Mouse (Mus musculus) lung, embryonic 14.5 days (tissue): ENCODE data around the gene Sdccag8. TPM values are rescaled to one million over a fixed set of nuclear protein-coding genes. Genes with fewer than 3 reads are reported as not detected.

ENCODE experiments used
- ATAC-seq: fragments of 200-750 bp; cut with Nextera tagmentation; 2 replicates; pipeline ENCODE4 v1.8.0; 2017; ENCODE audit warnings: mild to moderate bottlenecking, moderate TSS enrichment, moderate library complexity; ENCODE audit not compliant: insufficient read depth
- DNase-seq: peaks from one replicate; pipeline ENCODE4 v3.0.0-alpha.2; 2015
- H3K27ac ChIP-seq: fragments of 300-500 bp; sonication (generic); 2 replicates; pipeline ENCODE4 v1.5.1; 2014; ENCODE audit warnings: low read depth, mild to moderate bottlenecking, moderate library complexity
- H3K27me3 ChIP-seq: fragments of 300-500 bp; sonication (generic); 2 replicates; pipeline ENCODE4 v1.6.1; 2014; ENCODE audit warnings: low read length, control low read depth; ENCODE audit not compliant: insufficient read depth
- H3K36me3 ChIP-seq: fragments of 300-500 bp; sonication (generic); 2 replicates; pipeline ENCODE4 v1.6.1; 2014; ENCODE audit warnings: control low read depth; ENCODE audit not compliant: insufficient read depth
- H3K4me1 ChIP-seq: fragments of 300-500 bp; sonication (generic); 2 replicates; pipeline ENCODE4 v1.6.1; 2014; ENCODE audit warnings: antibody characterized with exemption, control low read depth; ENCODE audit not compliant: insufficient read depth
- H3K4me2 ChIP-seq: fragments of 300-500 bp; sonication (generic); 2 replicates; pipeline ENCODE4 v1.6.1; 2014; ENCODE audit warnings: mild to moderate bottlenecking
- H3K4me3 ChIP-seq: fragments of 300-500 bp; sonication (generic); 2 replicates; pipeline ENCODE4 v1.5.1; 2014; ENCODE audit warnings: low read depth, low read length
- H3K9ac ChIP-seq: fragments of 300-500 bp; sonication (generic); 2 replicates; pipeline ENCODE4 v1.6.1; 2014
- H3K9me3 ChIP-seq: fragments of 300-500 bp; sonication (generic); 2 replicates; pipeline ENCODE4 v1.6.1; 2016; ENCODE audit warnings: low read depth, low read length, control low read depth
- CTCF ChIP-seq: IDR thresholded peaks from 2 replicates; pipeline ENCODE4 v1.5.1; 2016; ENCODE audit warnings: antibody characterized with exemption, low read depth
- WGBS: fragments of 180-500 bp; shearing (Covaris S2); extraction: QIAGEN DNeasy Blood & Tissue Kit; methylation state at CpG from one replicate; pipeline ENCODE4 v1.1.7; 2014; 5-methylcytosine and 5-hydroxymethylcytosine counted together
- polyA plus RNA-seq: library from polyadenylated mRNA; unstranded; fragments of >200 nt; fragmentation: Nextera tagmentation; extraction: Ambion mirVana; gene quantifications from 2 replicates; pipeline ENCODE4 v1.2.1, GENCODE M21; 2014

Gene Sdccag8
- polyA plus RNA-seq, 1 experiment from 2014 or later = 14.4 TPM

DNA sequence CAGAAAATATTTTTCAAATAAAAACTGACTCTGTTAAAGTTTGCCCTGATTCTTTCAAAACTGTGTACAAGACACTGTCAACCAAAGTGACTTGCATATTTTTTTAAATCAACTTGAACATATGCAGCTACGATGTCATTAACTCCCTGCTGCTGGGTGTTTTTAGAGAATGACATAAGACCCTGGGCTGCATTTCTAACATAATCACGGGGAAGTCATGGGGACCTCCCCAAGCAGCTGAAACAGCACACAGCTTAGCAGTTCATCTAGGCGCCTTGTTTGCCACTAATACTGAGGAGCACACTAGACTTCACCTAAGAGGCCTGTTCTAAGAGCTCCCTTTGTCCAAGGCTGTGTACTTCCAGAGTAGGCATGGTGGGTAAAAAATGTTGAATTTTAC is 201.5 kb downstream of the Sdccag8 start:
- H3K4me1 ChIP-seq = peaks cover 13% of the 10 kb centered on the region
- no peak overlapping the region for H3K27ac ChIP-seq
- no peak overlapping the region for H3K9ac ChIP-seq
- ATAC-seq (no peak), DNase-seq (no peak)
- H3K27me3 ChIP-seq = no peaks in the 10 kb centered on the region
- no peak overlapping the region for H3K4me3 ChIP-seq
- 0 out of 2 replicates have a peak, but pooled peaks cover 3% of the 10 kb centered on the region for H3K36me3 ChIP-seq
- no peaks in the 10 kb centered on the region for H3K9me3 ChIP-seq
- no peak for TF ChIP-seq CTCF
- H3K4me2 ChIP-seq = no peak overlapping the region
- whole genome bisulfite sequencing = 45% methylated on average over 3 of the region's 3 CpGs

DNA sequence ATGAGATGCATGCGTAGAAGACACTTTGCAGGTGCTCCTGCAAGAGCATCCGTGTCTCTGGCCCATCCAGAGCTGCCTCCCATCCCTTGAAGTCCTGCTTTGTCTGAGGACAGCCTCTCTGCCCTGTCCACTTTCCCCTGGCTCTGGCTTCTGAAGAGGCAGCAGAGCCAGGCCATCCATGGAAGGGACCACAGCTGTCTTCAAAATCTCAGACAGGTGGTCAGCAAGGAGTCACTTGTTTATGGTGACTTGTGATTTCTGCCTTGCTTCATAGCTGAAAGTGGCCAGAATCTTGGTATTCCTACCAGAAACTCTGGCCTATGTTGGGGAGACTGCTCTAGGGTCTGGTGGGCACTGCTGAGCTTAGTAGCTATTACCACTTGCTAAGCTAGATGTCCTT is 202.3 kb downstream of the Sdccag8 start:
- no peak overlapping the region for H3K4me2 ChIP-seq
- no peak overlapping the region for H3K4me3 ChIP-seq
- DNase-seq (no peak), ATAC-seq (no peak)
- H3K9ac ChIP-seq = no peak overlapping the region
- no peaks in the 10 kb centered on the region for H3K27me3 ChIP-seq
- H3K4me1 ChIP-seq = peaks cover 13% of the 10 kb centered on the region
- no peaks in the 10 kb centered on the region for H3K9me3 ChIP-seq
- H3K36me3 ChIP-seq = 0 out of 2 replicates have a peak, but pooled peaks cover 3% of the 10 kb centered on the region
- TF ChIP-seq CTCF = no peak
- 72% methylated on average over 2 of the region's 2 CpGs for WGBS
- no peak overlapping the region for H3K27ac ChIP-seq

DNA sequence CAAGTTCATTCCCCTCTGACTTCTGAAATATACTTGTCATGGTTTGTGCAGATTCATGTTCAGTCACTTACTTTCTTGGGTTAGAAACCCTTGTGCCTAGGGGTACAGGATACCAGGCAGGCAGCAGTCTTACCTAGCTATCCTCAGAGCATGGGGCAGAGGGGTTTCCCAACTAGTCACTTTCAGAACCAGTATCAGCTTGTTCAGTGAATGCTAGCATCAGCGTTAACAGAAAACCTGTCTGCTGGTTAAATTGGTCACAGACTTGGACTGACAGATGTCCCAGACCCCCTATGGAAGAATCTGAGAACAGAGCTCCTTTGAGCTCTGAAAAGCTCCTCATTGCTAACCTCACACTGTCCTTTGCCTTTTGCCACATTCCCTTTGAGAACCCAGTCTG is 204.3 kb downstream of the Sdccag8 start:
- no peaks in the 10 kb centered on the region for H3K27me3 ChIP-seq
- peaks cover 13% of the 10 kb centered on the region for H3K4me1 ChIP-seq
- no peak overlapping the region for H3K27ac ChIP-seq
- H3K4me2 ChIP-seq = no peak overlapping the region
- no peak overlapping the region for H3K4me3 ChIP-seq
- peaks cover 14% of the 10 kb centered on the region for H3K36me3 ChIP-seq
- no peak for DNase-seq
- TF ChIP-seq CTCF = no peak
- ATAC-seq = no peak
- WGBS = 89% methylated on average over 1 of the region's 1 CpGs
- no peak overlapping the region for H3K9ac ChIP-seq
- H3K9me3 ChIP-seq = no peaks in the 10 kb centered on the region

DNA sequence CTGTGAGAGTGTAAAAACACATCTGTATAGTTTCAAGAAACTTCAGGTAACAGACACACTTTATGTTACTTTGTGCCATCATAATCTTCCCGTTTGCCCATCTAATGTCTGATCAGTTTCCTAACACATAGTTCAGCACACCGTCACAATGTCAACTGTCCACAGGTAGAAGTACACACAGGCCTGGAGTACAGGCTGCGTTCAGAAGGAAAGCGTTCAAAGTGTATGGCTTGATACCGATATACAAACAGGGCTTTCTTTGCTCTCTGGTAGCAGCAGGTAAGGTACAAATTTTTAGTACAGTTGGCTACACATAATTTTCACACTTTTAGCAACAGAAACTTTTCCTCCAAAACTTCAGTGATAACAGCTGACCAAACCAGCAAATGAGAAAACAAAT is 205.2 kb downstream of the Sdccag8 start:
- Histone ChIP-seq H3K36me3 (peaks cover 23% of the 10 kb centered on the region), H3K27me3 (no peaks in the 10 kb centered on the region), H3K9ac (no peak overlapping the region), H3K4me3 (no peak overlapping the region), H3K4me1 (peaks cover 5% of the 10 kb centered on the region), H3K27ac (no peak overlapping the region), H3K9me3 (no peaks in the 10 kb centered on the region), H3K4me2 (no peak overlapping the region)
- DNase-seq (no peak), ATAC-seq (no peak)
- no peak for TF ChIP-seq CTCF
- 89% methylated on average over 5 of the region's 5 CpGs for WGBS

DNA sequence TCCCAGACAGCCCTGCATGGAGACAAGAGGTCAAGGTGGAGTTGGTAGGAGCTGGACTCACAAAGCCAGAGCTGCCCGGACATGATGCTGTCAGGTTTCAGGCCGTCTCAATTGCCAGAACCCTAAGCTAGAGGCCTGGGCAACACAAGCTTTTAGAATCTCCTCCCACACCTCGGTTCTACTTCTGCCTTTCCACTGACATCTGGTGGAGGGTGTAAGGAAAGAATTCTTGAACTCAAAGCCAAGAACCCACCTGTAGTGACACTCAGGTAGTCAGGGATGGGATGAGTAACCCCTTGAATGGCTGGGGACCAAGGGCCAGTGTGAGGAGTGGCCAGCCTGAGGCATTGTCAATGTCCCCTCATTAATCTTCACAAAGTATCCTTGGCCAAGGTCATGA is 208.3 kb downstream of the Sdccag8 start:
- Histone ChIP-seq H3K27ac (no peak overlapping the region), H3K4me2 (no peak overlapping the region), H3K36me3 (peaks cover 23% of the 10 kb centered on the region), H3K4me1 (no peaks in the 10 kb centered on the region), H3K9me3 (no peaks in the 10 kb centered on the region), H3K9ac (no peak overlapping the region), H3K4me3 (no peak overlapping the region), H3K27me3 (no peaks in the 10 kb centered on the region)
- ATAC-seq = no peak
- DNase-seq = no peak
- WGBS = 61% methylated on average over 3 of the region's 3 CpGs
- no peak for TF ChIP-seq CTCF

DNA sequence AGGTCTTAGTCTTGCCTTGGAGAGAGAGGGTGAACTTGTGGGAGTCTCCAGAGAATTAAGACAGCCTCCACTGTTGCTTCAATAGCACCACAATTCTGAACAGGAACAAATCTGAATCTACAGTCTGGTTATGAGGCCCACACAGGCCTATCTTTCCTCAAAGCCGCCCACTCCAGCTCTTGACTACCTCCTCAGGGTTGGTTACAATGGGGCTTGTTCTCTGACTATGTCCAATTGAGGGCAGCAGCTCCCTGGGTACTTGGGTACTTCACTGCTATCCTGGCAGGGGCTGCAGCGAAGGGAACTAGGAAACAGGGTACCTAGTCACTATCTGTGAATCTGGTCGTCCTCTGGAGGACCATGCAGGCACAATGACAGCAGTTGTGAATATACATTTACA is 213.2 kb downstream of the Sdccag8 start:
- no peak overlapping the region for H3K4me2 ChIP-seq
- ATAC-seq (no peak), DNase-seq (no peak)
- H3K9me3 ChIP-seq = no peaks in the 10 kb centered on the region
- no peak overlapping the region for H3K27ac ChIP-seq
- no peak overlapping the region for H3K9ac ChIP-seq
- H3K4me1 ChIP-seq = no peaks in the 10 kb centered on the region
- H3K36me3 ChIP-seq = peaks cover 15% of the 10 kb centered on the region
- TF ChIP-seq CTCF = no peak
- H3K4me3 ChIP-seq = no peak overlapping the region
- WGBS = 88% methylated on average over 3 of the region's 3 CpGs
- H3K27me3 ChIP-seq = no peaks in the 10 kb centered on the region

DNA sequence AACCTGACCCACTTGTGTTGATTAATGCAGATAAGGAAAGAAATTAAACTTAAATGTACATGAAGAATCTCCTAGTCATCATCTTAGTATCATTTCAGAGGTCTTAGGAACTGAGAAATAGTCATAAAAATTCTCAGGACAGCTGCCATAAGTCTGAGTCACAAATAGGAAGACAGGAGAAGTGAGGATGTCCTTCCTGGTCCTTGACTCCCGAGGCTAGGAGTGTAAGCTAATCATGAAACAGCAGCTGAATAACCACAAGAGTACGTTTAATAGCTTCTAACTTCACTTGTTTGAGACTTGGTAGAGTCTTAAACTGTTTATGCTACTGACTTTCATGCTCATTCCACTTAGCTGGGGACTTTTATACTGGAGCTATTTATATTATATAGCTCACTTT is 214.6 kb downstream of the Sdccag8 start:
- no peaks in the 10 kb centered on the region for H3K27me3 ChIP-seq
- H3K4me2 ChIP-seq = no peak overlapping the region
- WGBS = 67% methylated on average over 2 of the region's 2 CpGs
- ATAC-seq (no peak), DNase-seq (no peak)
- peaks cover 7% of the 10 kb centered on the region; the same call in 1 of the 2 replicates for H3K36me3 ChIP-seq
- no peaks in the 10 kb centered on the region for H3K4me1 ChIP-seq
- H3K27ac ChIP-seq = no peak overlapping the region
- H3K9me3 ChIP-seq = no peaks in the 10 kb centered on the region
- no peak overlapping the region for H3K4me3 ChIP-seq
- TF ChIP-seq CTCF = no peak
- no peak overlapping the region for H3K9ac ChIP-seq

DNA sequence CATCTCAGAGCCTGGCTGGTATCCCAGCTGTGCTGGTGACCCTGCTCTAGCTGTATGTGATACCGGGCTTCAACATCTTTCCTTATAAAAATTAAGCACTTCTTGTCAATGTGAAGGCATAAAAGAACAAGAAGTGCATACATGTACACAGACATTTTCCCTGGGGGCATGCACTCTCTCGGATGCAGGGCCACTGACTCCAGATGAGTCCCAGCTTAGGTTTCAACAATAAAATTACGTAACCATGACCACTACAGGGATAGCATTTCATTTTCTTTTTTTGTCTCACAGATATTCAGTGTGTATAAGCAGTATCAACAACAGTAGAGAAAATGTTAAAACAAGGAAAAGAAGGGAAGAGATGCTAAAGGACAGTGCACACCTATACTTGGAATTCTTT is 216.2 kb downstream of the Sdccag8 start:
- no peaks in the 10 kb centered on the region for H3K36me3 ChIP-seq
- 87% methylated on average over 3 of the region's 3 CpGs for WGBS
- no peak for TF ChIP-seq CTCF
- H3K4me3 ChIP-seq = no peak overlapping the region
- H3K9ac ChIP-seq = no peak overlapping the region
- H3K27ac ChIP-seq = no peak overlapping the region
- ATAC-seq (no peak), DNase-seq (no peak)
- no peaks in the 10 kb centered on the region for H3K27me3 ChIP-seq
- H3K4me2 ChIP-seq = no peak overlapping the region
- H3K9me3 ChIP-seq = no peaks in the 10 kb centered on the region
- H3K4me1 ChIP-seq = no peaks in the 10 kb centered on the region
